Mouse (Mus musculus) stomach, embryonic 14.5 days (tissue): ENCODE data around the gene Setd1a. TPM values are rescaled to one million over a fixed set of nuclear protein-coding genes. Genes with fewer than 3 reads are reported as not detected.
"Not testable (repeated sequence)": the region's sequence is repeated elsewhere in the genome, so short reads cannot be mapped to it uniquely, and the experiment has no call there.

Source experiments
- ATAC-seq: fragments of 200-750 bp; cut with Nextera tagmentation; 2 replicates; pipeline ENCODE4 v1.8.0; 2017; ENCODE audit warnings: low read depth, moderate TSS enrichment; ENCODE audit not compliant: insufficient number of reproducible peaks, insufficient read depth, low FRiP score
- H3K27ac ChIP-seq: fragments of 300-500 bp; sonication (generic); 2 replicates; pipeline ENCODE4 v1.5.1; 2014; ENCODE audit warnings: mild to moderate bottlenecking, low read length, moderate library complexity, mixed read lengths
- H3K27me3 ChIP-seq: fragments of 300-500 bp; sonication (generic); 2 replicates; pipeline ENCODE4 v1.6.1; 2014; ENCODE audit warnings: low read length, control low read depth, mixed read lengths; ENCODE audit not compliant: control insufficient read depth, insufficient read depth
- H3K36me3 ChIP-seq: fragments of 300-500 bp; sonication (generic); 2 replicates; pipeline ENCODE4 v1.6.1; 2014; ENCODE audit warnings: mild to moderate bottlenecking, control low read depth, low read length, moderate library complexity, mixed read lengths; ENCODE audit not compliant: control insufficient read depth, insufficient read depth
- H3K4me1 ChIP-seq: fragments of 300-500 bp; sonication (generic); 2 replicates; pipeline ENCODE4 v1.6.1; 2014; ENCODE audit warnings: low read length, control low read depth, mixed read lengths; ENCODE audit not compliant: control insufficient read depth, insufficient read depth
- H3K4me2 ChIP-seq: fragments of 300-500 bp; sonication (generic); replicated peaks from 2 replicates; pipeline ENCODE4 v1.6.1; 2014; ENCODE audit warnings: low read depth, low read length, control low read depth
- H3K4me3 ChIP-seq: fragments of 300-500 bp; sonication (generic); 2 replicates; pipeline ENCODE4 v1.5.1; 2014; ENCODE audit warnings: low read depth, low read length, control low read depth
- H3K9ac ChIP-seq: fragments of 300-500 bp; sonication (generic); replicated peaks from 2 replicates; pipeline ENCODE4 v1.6.1; 2014; ENCODE audit warnings: low read depth, mild to moderate bottlenecking, control low read depth, low read length, moderate library complexity, mixed read lengths
- H3K9me3 ChIP-seq: fragments of 300-500 bp; sonication (generic); 2 replicates; pipeline ENCODE4 v1.6.1; 2016; ENCODE audit warnings: low read depth, low read length, control low read depth; ENCODE audit not compliant: control insufficient read depth
- WGBS: fragments of 180-500 bp; shearing (Covaris S2); extraction: QIAGEN DNeasy Blood & Tissue Kit; methylation state at CpG from one replicate; pipeline ENCODE4 v1.1.7; 2014; 5-methylcytosine and 5-hydroxymethylcytosine counted together
- polyA plus RNA-seq: library from polyadenylated mRNA; unstranded; fragments of >200 nt; fragmentation: Nextera tagmentation; extraction: Ambion mirVana; gene quantifications from 2 replicates; pipeline ENCODE4 v1.2.1, GENCODE M21; 2014

The Setd1a gene
- polyA plus RNA-seq, 1 experiment from 2014 or later, result 31.2 TPM

- Histone ChIP-seq H3K4me3 (no peak overlapping the region), H3K36me3 (peaks cover 3% of the 10 kb centered on the region; the same call in 1 of the 2 replicates), H3K9me3 (no peaks in the 10 kb centered on the region), H3K9ac (no peak overlapping the region), H3K4me1 (peaks cover 22% of the 10 kb centered on the region), H3K27me3 (no peaks in the 10 kb centered on the region), H3K4me2 (no peak overlapping the region), H3K27ac (no peak overlapping the region)
- no peak for ATAC-seq
- WGBS, result 39% methylated on average over 9 of the region's 9 CpGs
Observed at GRCm38 (mm10) chr7:127773664-127774384, 2.6 kb upstream of the Setd1a start.

GRCm38 (mm10) chr7:127775837-127776236 lies 633 bp upstream of the Setd1a start:
- not testable (repeated sequence) for H3K9me3 ChIP-seq, H3K27ac ChIP-seq, H3K27me3 ChIP-seq, ATAC-seq
- Histone ChIP-seq H3K4me1 (peaks cover 15% of the 10 kb centered on the region), H3K4me2 (peak overlapping the region; percentile 51), H3K9ac (peak overlapping the region; percentile 93; the same call in 1 of the 2 replicates), H3K4me3 (peak overlapping the region; percentile 85), H3K36me3 (peaks cover 18% of the 10 kb centered on the region; the same call in 1 of the 2 replicates)
- 76% methylated on average over 7 of the region's 7 CpGs for WGBS

GRCm38 (mm10) chr7:127776878-127777473 lies 506 bp downstream of the Setd1a start:
- H3K36me3 ChIP-seq, result peaks cover 29% of the 10 kb centered on the region
- peak; percentile 92 for ATAC-seq
- 0% methylated on average over 54 of the region's 70 CpGs for WGBS

GRCm38 (mm10) chr7:127777474-127778266 lies 1.2 kb downstream of the Setd1a start:
- Histone ChIP-seq H3K27me3 (no peaks in the 10 kb centered on the region), H3K27ac (peak overlapping the region; percentile 99), H3K4me2 (peak overlapping the region; percentile 91), H3K9me3 (no peaks in the 10 kb centered on the region), H3K4me3 (peak overlapping the region; percentile 85), H3K36me3 (peaks cover 36% of the 10 kb centered on the region), H3K9ac (peak overlapping the region; percentile 93), H3K4me1 (peaks cover 7% of the 10 kb centered on the region)
- 2% methylated on average over 54 of the region's 66 CpGs for WGBS
- ATAC-seq, result peak; percentile 35

More at GRCm38 (mm10) chr7:127776878-127777473, 506 bp downstream of the Setd1a start:
- H3K27ac ChIP-seq, result peak overlapping the region; percentile 99
- peak overlapping the region; percentile 51 for H3K4me2 ChIP-seq
- peaks cover 7% of the 10 kb centered on the region for H3K4me1 ChIP-seq
- peak overlapping the region; percentile 85 for H3K4me3 ChIP-seq
- H3K27me3 ChIP-seq, result no peaks in the 10 kb centered on the region
- H3K9ac ChIP-seq, result peak overlapping the region; percentile 93
- no peaks in the 10 kb centered on the region for H3K9me3 ChIP-seq

GRCm38 (mm10) chr7:127778350-127778749 lies 1.9 kb downstream of the Setd1a start:
- peak overlapping the region; percentile 91 for H3K4me2 ChIP-seq
- WGBS, result 76% methylated on average over 4 of the region's 4 CpGs
- peak overlapping the region; percentile 85 for H3K4me3 ChIP-seq
- peaks cover 7% of the 10 kb centered on the region for H3K4me1 ChIP-seq
- no peaks in the 10 kb centered on the region for H3K9me3 ChIP-seq
- peak overlapping the region; percentile 99; the same call in 1 of the 2 replicates for H3K27ac ChIP-seq
- H3K27me3 ChIP-seq, result no peaks in the 10 kb centered on the region
- peak overlapping the region; percentile 93 for H3K9ac ChIP-seq
- ATAC-seq, result no peak
- H3K36me3 ChIP-seq, result peaks cover 37% of the 10 kb centered on the region

- Histone ChIP-seq H3K4me3 (no peak within 1 kb of the TSS), H3K27ac (no peak within 1 kb of the TSS), H3K27me3 (no peaks in the 10 kb centered on the region), H3K9me3 (no peaks in the 10 kb centered on the region), H3K36me3 (peaks cover 87% of the 10 kb centered on the region), H3K9ac (no peak within 1 kb of the TSS), H3K4me1 (no peaks in the 10 kb centered on the region), H3K4me2 (no peak within 1 kb of the TSS)
- no peak for ATAC-seq
- 91% methylated on average over 7 of the region's 7 CpGs for WGBS
Observed at GRCm38 (mm10) chr7:127785308-127785707, 8.8 kb downstream of the Setd1a start, which contains the start of gene Gm49388. Gene Gm49388, plus strand, starts transcription at chr7:127785608.

- ATAC-seq, result no peak
- 90% methylated on average over 23 of the region's 23 CpGs for WGBS
- Histone ChIP-seq H3K9me3 (no peaks in the 10 kb centered on the region), H3K4me2 (no peak overlapping the region), H3K36me3 (peaks cover 64% of the 10 kb centered on the region), H3K9ac (no peak overlapping the region), H3K27ac (no peak overlapping the region), H3K27me3 (no peaks in the 10 kb centered on the region), H3K4me1 (no peaks in the 10 kb centered on the region; the same call in 1 of the 2 replicates), H3K4me3 (no peak overlapping the region)
Observed at GRCm38 (mm10) chr7:127797076-127797845, 20.8 kb downstream of the Setd1a start.
